Mouse (Mus musculus) bone marrow, adult 2 months (tissue): ENCODE data around the gene Stn1.

Experiments
- CTCF ChIP-seq: fragments of 200-500 bp; IDR thresholded peaks from 2 replicates; pipeline ENCODE4 v1.5.1; 2011; ENCODE audit warnings: low read length, control low read depth; ENCODE audit not compliant: control insufficient read depth, insufficient read depth
- POLR2A ChIP-seq: fragments of 200-500 bp; IDR thresholded peaks from 2 replicates; pipeline ENCODE4 v1.6.1; 2011; ENCODE audit warnings: low read depth, mild to moderate bottlenecking, control low read depth, low read length, borderline replicate concordance; ENCODE audit not compliant: control insufficient read depth

DNA sequence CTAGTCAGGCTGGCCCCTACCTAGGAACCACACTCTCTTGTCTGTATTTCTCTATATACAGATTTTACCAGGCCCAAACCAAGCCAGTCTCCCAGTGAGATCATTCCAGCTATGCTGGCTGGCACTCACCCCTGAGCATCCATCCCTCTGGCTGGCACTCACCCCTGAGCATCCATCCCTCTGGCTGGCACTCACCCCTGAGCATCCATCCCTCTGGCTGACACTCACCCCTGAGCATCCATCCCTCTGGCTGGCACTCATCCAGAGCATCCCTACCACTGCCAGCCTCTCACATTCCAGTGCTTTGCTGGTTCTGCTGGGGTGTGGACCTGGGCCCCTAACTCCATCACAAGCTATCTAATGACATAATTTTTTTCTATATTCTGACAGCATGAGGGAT, 8.2 kb upstream of the Stn1 start:
- TF ChIP-seq CTCF: no peak
- TF ChIP-seq POLR2A: no peak
